21 mouse cellular contexts compared by ENCODE assay signal in the genomic region with DNA sequence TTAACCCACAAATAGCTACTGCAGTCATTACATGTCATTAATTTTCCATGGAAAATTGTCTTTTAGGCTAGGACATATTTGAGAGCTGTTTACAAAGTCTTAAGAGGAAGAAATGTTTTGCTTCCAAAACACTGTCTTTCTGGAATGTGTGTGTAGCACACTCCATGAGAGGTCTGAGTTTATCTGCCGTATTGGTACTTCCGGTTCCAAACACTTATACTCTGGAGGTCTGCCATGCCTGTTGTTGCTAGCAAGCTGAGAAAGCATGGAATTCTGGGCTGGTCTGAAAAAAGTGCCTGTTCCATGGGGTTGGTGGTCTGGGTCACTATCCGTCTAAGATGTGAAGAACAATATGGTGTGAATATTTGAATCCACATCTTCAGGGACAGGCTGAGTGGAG. TPM values are rescaled to one million over a fixed set of nuclear protein-coding genes. Genes with fewer than 3 reads are reported as not detected.
A peak's percentile ranks its signal among the peaks of the same experiment; 100 is the strongest.
DNase-seq lines count a peak whose midpoint lies in the region; ATAC-seq and TF ChIP-seq lines count a peak whose summit lies in the region.
"Had no signal": no experiment of that assay in that cellular context is flagged by ENCODE, and none has a peak within 500 bp of the region (broad histone marks: within the 10 kb centered on the region; RNA-seq: fewer than 3 reads in every experiment).

No protein-coding gene starts in this region.

- no peaks in the 10 kb centered on the region for H3K79me2 ChIP-seq in heart, adult 2 months (replicated peaks; ENCODE audit: control insufficient read depth, insufficient read depth, low read length)
- H3K79me2 ChIP-seq in CH12.LX (replicated peaks; ENCODE audit: control insufficient read depth, extremely low read depth, insufficient read depth, poor library complexity, severe bottlenecking), result no peaks in the 10 kb centered on the region

- H3K36me3 ChIP-seq in heart, embryonic 13.5 days, result no peaks in the 10 kb centered on the region
- H3K36me3 ChIP-seq in heart, adult 2 months (ENCODE audit: control insufficient read depth, insufficient read depth, low read length), result no peaks in the 10 kb centered on the region
- H3K36me3 ChIP-seq in liver, embryonic 12.5 days, result no peaks in the 10 kb centered on the region
- H3K36me3 ChIP-seq in liver, embryonic 11.5 days (ENCODE audit: control insufficient read depth, insufficient read depth, low read length), result no peaks in the 10 kb centered on the region
- H3K36me3 ChIP-seq in CH12.LX (replicated peaks in 1 of 2; ENCODE audit: control insufficient read depth in 1 of 2, insufficient read depth in 1 of 2, low read length in 1 of 2), result peaks cover 0 to 5% of the 10 kb centered on the region in 2 experiments
- H3K36me3 ChIP-seq in forebrain, embryonic 13.5 days (ENCODE audit: poor library complexity, severe bottlenecking), result no peaks in the 10 kb centered on the region
- H3K36me3 ChIP-seq: midbrain, embryonic 12.5 days; neural tube, embryonic 13.5 days had no signal

- no peak overlapping the region for H3K4me3 ChIP-seq in heart, embryonic 13.5 days
- no peak overlapping the region for H3K4me3 ChIP-seq in heart, adult 2 months
- no peak overlapping the region for H3K4me3 ChIP-seq in liver, embryonic 12.5 days
- no peak overlapping the region for H3K4me3 ChIP-seq in liver, embryonic 11.5 days (ENCODE audit: low read depth, low read length)
- H3K4me3 ChIP-seq in CH12.LX (replicated peaks in 1 of 3; ENCODE audit: low read depth in 2 of 3, low read length in 2 of 3, poor library complexity in 1 of 3), result peak overlapping the region in 2 of 3 experiments; percentile 61 to 67
- no peak overlapping the region for H3K4me3 ChIP-seq in embryonic fibroblast, embryonic 13.5 days (ENCODE audit: insufficient read depth, low read length)
- no peak overlapping the region for H3K4me3 ChIP-seq in forebrain, embryonic 13.5 days

- 0 out of 2 replicates have a peak overlapping the region, but pooled peaks have one; percentile 10 for H3K4me2 ChIP-seq in heart, embryonic 13.5 days
- H3K4me2 ChIP-seq in liver, embryonic 12.5 days, result peak overlapping the region; percentile 77
- H3K4me2 ChIP-seq in liver, embryonic 11.5 days, result no peak overlapping the region; the same call in 1 of the 2 replicates
- peak overlapping the region; percentile 23; the same call in 1 of the 2 replicates for H3K4me2 ChIP-seq in CH12.LX (ENCODE audit: insufficient read depth, low read depth, poor library complexity, severe bottlenecking)
- H3K4me2 ChIP-seq in forebrain, embryonic 13.5 days, result no peak overlapping the region; the same call in 1 of the 2 replicates

- in situ Hi-C loops in CH12.LX (cut with MboI; ENCODE audit: low pct_ligation_motif_present, low pct_unique_long_range_greater_than_20kb, low sequenced_read_pairs), result no loop called here

- no peak for TF ChIP-seq EP300 in heart, adult 2 months (IDR thresholded peaks at IDR 0.05; ENCODE audit: insufficient read depth, low read depth, low read length)
- TF ChIP-seq EP300 in CH12.LX (IDR thresholded peaks at IDR 0.05; ENCODE audit: low read length), result no peak

- TF ChIP-seq RAD21 in CH12.LX (IDR thresholded peaks at IDR 0.05; ENCODE audit: low read depth, low read length), result no peak

- peaks cover 8% of the 10 kb centered on the region; the same call in 1 of the 2 replicates for H3K27me3 ChIP-seq in heart, embryonic 13.5 days (replicated peaks)
- H3K27me3 ChIP-seq in heart, adult 2 months (ENCODE audit: control insufficient read depth, insufficient read depth, low read length), result no peaks in the 10 kb centered on the region
- peaks cover 27% of the 10 kb centered on the region for H3K27me3 ChIP-seq in liver, embryonic 12.5 days (replicated peaks)
- H3K27me3 ChIP-seq in liver, embryonic 11.5 days (replicated peaks; ENCODE audit: control insufficient read depth, insufficient read depth, low read length), result peaks cover 13% of the 10 kb centered on the region
- no peaks in the 10 kb centered on the region for H3K27me3 ChIP-seq in CH12.LX (replicated peaks)
- H3K27me3 ChIP-seq in forebrain, embryonic 13.5 days, result no peaks in the 10 kb centered on the region

- no peak for DNase-seq in heart, adult 2 months
- no peak for DNase-seq in liver, embryonic 11.5 days (ENCODE audit: low spot score)
- no peak for DNase-seq in CH12.LX (ENCODE audit: extremely low read depth)
- DNase-seq in frontal cortex, adult 2 months (ENCODE audit: extremely low spot score in 1 of 2, low spot score in 1 of 2), result no peak
- DNase-seq: cerebellum, adult 2 months; gastrocnemius, postnatal 14 days; kidney, adult 18-20 months; kidney, postnatal 14 days; right cerebral cortex, adult 18-20 months; thymus, postnatal 14 days had no signal

- H3K4me1 ChIP-seq in heart, embryonic 13.5 days, result peaks cover 30% of the 10 kb centered on the region
- no peaks in the 10 kb centered on the region; the same call in 1 of the 2 replicates for H3K4me1 ChIP-seq in heart, adult 2 months (ENCODE audit: control insufficient read depth, insufficient read depth, low read length)
- H3K4me1 ChIP-seq in liver, embryonic 12.5 days, result peaks cover 29% of the 10 kb centered on the region
- peaks cover 6% of the 10 kb centered on the region; the same call in 1 of the 2 replicates for H3K4me1 ChIP-seq in liver, embryonic 11.5 days (replicated peaks; ENCODE audit: control insufficient read depth, insufficient read depth, low read length)
- peaks cover 22 to 57% of the 10 kb centered on the region in 2 experiments for H3K4me1 ChIP-seq in CH12.LX (ENCODE audit: control insufficient read depth in 1 of 2, insufficient read depth in 2 of 2)
- H3K4me1 ChIP-seq in embryonic fibroblast, embryonic 13.5 days (ENCODE audit: control insufficient read depth, insufficient read depth, low read length), result no peaks in the 10 kb centered on the region
- H3K4me1 ChIP-seq in forebrain, embryonic 13.5 days, result peaks cover 4% of the 10 kb centered on the region; the same call in 1 of the 2 replicates
- H3K4me1 ChIP-seq: midbrain, embryonic 12.5 days had no signal

- TF ChIP-seq POLR2A in heart, adult 2 months (IDR thresholded peaks at IDR 0.05; ENCODE audit: insufficient read depth, low read depth, low read length), result no peak
- TF ChIP-seq POLR2A in CH12.LX (IDR thresholded peaks at IDR 0.05; ENCODE audit: low read depth, low read length), result no peak
- 0 out of 2 replicates have a peak, but pooled peaks have one; percentile 2 for TF ChIP-seq POLR2A in embryonic fibroblast, embryonic 13.5 days (IDR thresholded peaks at IDR 0.05; ENCODE audit: low read depth, low read length)

- ATAC-seq in heart, embryonic 13.5 days (ENCODE audit: extremely low read depth, insufficient number of reproducible peaks, low FRiP score, low TSS enrichment), result no peak
- ATAC-seq in liver, embryonic 12.5 days, result no peak
- no peak for ATAC-seq in liver, embryonic 11.5 days (replicated peaks; ENCODE audit: low FRiP score)
- no peak for ATAC-seq in forebrain, embryonic 13.5 days
- ATAC-seq: forebrain, embryonic 14.5 days; hindbrain, embryonic 16.5 days had no signal

- 47% methylated on average over 3 of the region's 3 CpGs for WGBS in heart, embryonic 13.5 days
- WGBS in heart, adult 2 months, result 24% methylated on average over 3 of the region's 3 CpGs
- WGBS in liver, embryonic 12.5 days (ENCODE audit: insufficient replicate concordance), result 71% methylated on average over 3 of the region's 3 CpGs
- 81% methylated on average over 3 of the region's 3 CpGs for WGBS in liver, embryonic 11.5 days
- WGBS in forebrain, embryonic 13.5 days, result 93% methylated on average over 3 of the region's 3 CpGs

- no peak overlapping the region for H3K9ac ChIP-seq in heart, embryonic 13.5 days
- no peak overlapping the region for H3K9ac ChIP-seq in heart, adult 2 months (ENCODE audit: low read depth, low read length)
- H3K9ac ChIP-seq in liver, embryonic 12.5 days, result peak overlapping the region; percentile 1; the same call in 1 of the 2 replicates
- no peak overlapping the region for H3K9ac ChIP-seq in liver, embryonic 11.5 days (ENCODE audit: low read depth, low read length)
- H3K9ac ChIP-seq in CH12.LX (ENCODE audit: insufficient read depth, low read depth), result no peak overlapping the region
- H3K9ac ChIP-seq in forebrain, embryonic 13.5 days, result no peak overlapping the region
- H3K9ac ChIP-seq: midbrain, embryonic 12.5 days had no signal

- intact Hi-C loops in heart, adult 2 months (cut with DNase I), result no loop called here

- dilution Hi-C loops in CH12.LX (cut with MboI; ENCODE audit: extremely low pct_ligation_motif_present, extremely low pct_unique_long_range_greater_than_20kb, low sequenced_read_pairs), result no loop called here

- peak overlapping the region; percentile 94 for H3K27ac ChIP-seq in heart, embryonic 13.5 days (replicated peaks)
- H3K27ac ChIP-seq in heart, adult 2 months, result no peak overlapping the region
- H3K27ac ChIP-seq in liver, embryonic 12.5 days, result 0 out of 2 replicates have a peak overlapping the region, but pooled peaks have one; percentile 13
- H3K27ac ChIP-seq in liver, embryonic 11.5 days (ENCODE audit: low read depth, low read length), result no peak overlapping the region
- H3K27ac ChIP-seq in CH12.LX (ENCODE audit: insufficient read depth, low read depth), result peak overlapping the region; percentile 74
- H3K27ac ChIP-seq in embryonic fibroblast, embryonic 13.5 days (ENCODE audit: insufficient read depth, low read length), result no peak overlapping the region
- no peak overlapping the region for H3K27ac ChIP-seq in forebrain, embryonic 13.5 days
- H3K27ac ChIP-seq: midbrain, embryonic 12.5 days; neural tube, embryonic 13.5 days; stomach, postnatal 0 days had no signal

- H3K9me3 ChIP-seq in heart, embryonic 13.5 days, result no peaks in the 10 kb centered on the region
- no peaks in the 10 kb centered on the region for H3K9me3 ChIP-seq in liver, embryonic 12.5 days (replicated peaks)
- no peaks in the 10 kb centered on the region for H3K9me3 ChIP-seq in liver, embryonic 11.5 days (ENCODE audit: control insufficient read depth, low read length)
- H3K9me3 ChIP-seq in CH12.LX (replicated peaks; ENCODE audit: low read length), result no peaks in the 10 kb centered on the region
- no peaks in the 10 kb centered on the region for H3K9me3 ChIP-seq in forebrain, embryonic 13.5 days (replicated peaks)
- H3K9me3 ChIP-seq: midbrain, embryonic 12.5 days; neural tube, embryonic 13.5 days had no signal

- TF ChIP-seq CTCF in heart, adult 2 months (IDR thresholded peaks at IDR 0.05), result no peak
- TF ChIP-seq CTCF in CH12.LX (conservative IDR thresholded peaks at IDR 0.05 in 1 of 2, IDR thresholded peaks at IDR 0.05 in 1 of 2; ENCODE audit: low read depth in 2 of 2, low read length in 2 of 2), result no peak
- no peak for TF ChIP-seq CTCF in embryonic fibroblast, embryonic 13.5 days (IDR thresholded peaks at IDR 0.05; ENCODE audit: borderline replicate concordance, insufficient read depth, low read length)

RNA-seq across cellular contexts. Expression of a gene that starts 11.5 kb away (rescaled TPM):
- polyA plus RNA-seq in heart, embryonic 13.5 days (2015; fragmentation: Nextera tagmentation; extraction: Ambion mirVana), result 3.0 and 4.1 TPM in 2 replicates
- total RNA-seq in heart, adult 2 months (2021), result under 1 TPM; 0.18 to 0.23 TPM
- 0.47 and 0.49 TPM in 2 replicates for polyA plus RNA-seq in heart, adult 2 months (2012; rRNA removed)
- polyA plus RNA-seq in liver, embryonic 12.5 days (2016; fragmentation: Nextera tagmentation; extraction: Ambion mirVana), result 0.13 and 0.19 TPM in 2 replicates
- 0.21 TPM in 1 of 2 replicates, not detected in the other for polyA plus RNA-seq in liver, embryonic 11.5 days (2014; fragmentation: Nextera tagmentation; extraction: Ambion mirVana)
- 0.25 and 0.29 TPM in 2 replicates for total RNA-seq in CH12.LX (2012; rRNA removed)
- 0.47 and 0.58 TPM in 2 replicates for total RNA-seq in CH12.LX (2014; rRNA removed)
- polyA plus RNA-seq in CH12.LX (2012; ENCODE audit: insufficient read length, low read depth), result 0.44 and 0.55 TPM in 2 replicates
- not detected in 2 replicates for polyA plus RNA-seq in embryonic fibroblast, embryonic 13.5 days (2011; ENCODE audit: insufficient read length, low read depth, missing spikeins)
- 1.8 and 3.0 TPM in 2 replicates for polyA plus RNA-seq in forebrain, embryonic 13.5 days (2015; fragmentation: Nextera tagmentation; extraction: Ambion mirVana)
- polyA plus RNA-seq in frontal cortex, adult 2 months (2012; rRNA removed), result 2.0 and 2.6 TPM in 2 replicates
- total RNA-seq: hematopoietic stem cell, adult 5-6 weeks had no signal
- polyA plus RNA-seq: erythroblast, embryonic 14.5 days had no signal

Comparison
In these comparisons a context has a peak if more than half of its experiments do, and no peak if none do; other contexts are left out.
1. H3K27ac ChIP-seq: peak in heart, embryonic 13.5 days (single experiment), liver, embryonic 12.5 days (single experiment) and CH12.LX (single experiment); none in heart, adult 2 months (single experiment), liver, embryonic 11.5 days (single experiment), embryonic fibroblast, embryonic 13.5 days (single experiment) and forebrain, embryonic 13.5 days (single experiment).
2. H3K4me2 ChIP-seq: peak in heart, embryonic 13.5 days (single experiment), liver, embryonic 12.5 days (single experiment) and CH12.LX (single experiment); none in liver, embryonic 11.5 days (single experiment) and forebrain, embryonic 13.5 days (single experiment).
3. H3K4me3 ChIP-seq: peak in CH12.LX (2 of 3); none in heart, embryonic 13.5 days (single experiment), heart, adult 2 months (single experiment), liver, embryonic 12.5 days (single experiment), liver, embryonic 11.5 days (single experiment), embryonic fibroblast, embryonic 13.5 days (single experiment) and forebrain, embryonic 13.5 days (single experiment).